Mouse (Mus musculus) ES-Bruce4 (cell line): ENCODE data around the gene Atp5e. TPM values are rescaled to one million over a fixed set of nuclear protein-coding genes. Genes with fewer than 3 reads are reported as not detected.

Source experiments
- H3K27ac ChIP-seq: 2 replicates; pipeline ENCODE4 v1.5.1; 2012; ENCODE audit warnings: low read length, inconsistent platforms; ENCODE audit not compliant: insufficient read depth
- H3K27me3 ChIP-seq: 2 replicates; pipeline ENCODE4 v1.6.1; 2012; ENCODE audit warnings: mild to moderate bottlenecking, low read length, inconsistent platforms; ENCODE audit not compliant: control insufficient read depth, poor library complexity, insufficient read depth, severe bottlenecking
- H3K36me3 ChIP-seq: 2 replicates; pipeline ENCODE4 v1.6.1; 2012; ENCODE audit warnings: inconsistent platforms, mild to moderate bottlenecking, low read length, moderate library complexity; ENCODE audit not compliant: control insufficient read depth, poor library complexity, insufficient read depth, severe bottlenecking
- H3K4me1 ChIP-seq: one replicate; pipeline ENCODE4 v1.8.1; 2011; ENCODE audit warnings: low read length; ENCODE audit not compliant: control insufficient read depth, insufficient read depth
- H3K4me3 ChIP-seq: 2 replicates; pipeline ENCODE4 v1.5.1; 2011; ENCODE audit warnings: low read depth, mild to moderate bottlenecking, low read length
- H3K9ac ChIP-seq: 2 replicates; pipeline ENCODE4 v1.6.1; 2012; ENCODE audit warnings: low read depth, mild to moderate bottlenecking, inconsistent platforms; ENCODE audit not compliant: poor library complexity, severe bottlenecking
- H3K9me3 ChIP-seq: replicated peaks from 2 replicates; pipeline ENCODE4 v1.6.1; 2012; ENCODE audit warnings: mild to moderate bottlenecking, low read length, inconsistent platforms; ENCODE audit not compliant: control insufficient read depth, poor library complexity, insufficient read depth, severe bottlenecking
- CTCF ChIP-seq: IDR thresholded peaks from one replicate; pipeline ENCODE4 v1.8.1; 2011; ENCODE audit warnings: low read depth, low read length
- EP300 ChIP-seq: IDR thresholded peaks from 2 replicates; pipeline ENCODE4 v1.6.1; 2011; ENCODE audit warnings: low read depth, low read length; ENCODE audit not compliant: insufficient read depth
- POLR2A ChIP-seq: IDR thresholded peaks from one replicate; pipeline ENCODE4 v1.8.1; 2011; ENCODE audit warnings: low read length; ENCODE audit not compliant: insufficient read depth
- polyA plus RNA-seq: library from polyadenylated mRNA; stranded (reverse); fragments of >200 nt; gene quantifications from 2 replicates; pipeline ENCODE4 v1.2.4, GENCODE M21; 2011; ENCODE audit warnings: low read depth; ENCODE audit not compliant: missing spikeins, insufficient read depth, insufficient read length

Atp5e gene
- polyA plus RNA-seq, 1 experiment: 311 TPM

- H3K4me1 ChIP-seq: no peaks in the 10 kb centered on the region
- H3K4me3 ChIP-seq: no peak overlapping the region
- H3K27me3 ChIP-seq: no peaks in the 10 kb centered on the region
- no peaks in the 10 kb centered on the region for H3K9me3 ChIP-seq
- no peaks in the 10 kb centered on the region for H3K36me3 ChIP-seq
- H3K27ac ChIP-seq: no peak overlapping the region
- TF ChIP-seq POLR2A (no peak), CTCF (no peak), EP300 (no peak)
- no peak overlapping the region for H3K9ac ChIP-seq
Observed at GRCm38 (mm10) chr2:174453681-174454080, 10.2 kb downstream of the Atp5e start.

- Histone ChIP-seq H3K27ac (no peak within 1 kb of the TSS), H3K4me1 (no peaks in the 10 kb centered on the region), H3K4me3 (no peak within 1 kb of the TSS), H3K36me3 (no peaks in the 10 kb centered on the region), H3K9me3 (no peaks in the 10 kb centered on the region), H3K9ac (no peak within 1 kb of the TSS), H3K27me3 (no peaks in the 10 kb centered on the region)
- TF ChIP-seq EP300 (no peak), CTCF (no peak), POLR2A (no peak)
Observed at GRCm38 (mm10) chr2:174450353-174450752, 13.6 kb downstream of the Atp5e start, which contains the start of gene Tubb1. TSS of gene Tubb1 (plus strand) at chr2:174450695.

DNA sequence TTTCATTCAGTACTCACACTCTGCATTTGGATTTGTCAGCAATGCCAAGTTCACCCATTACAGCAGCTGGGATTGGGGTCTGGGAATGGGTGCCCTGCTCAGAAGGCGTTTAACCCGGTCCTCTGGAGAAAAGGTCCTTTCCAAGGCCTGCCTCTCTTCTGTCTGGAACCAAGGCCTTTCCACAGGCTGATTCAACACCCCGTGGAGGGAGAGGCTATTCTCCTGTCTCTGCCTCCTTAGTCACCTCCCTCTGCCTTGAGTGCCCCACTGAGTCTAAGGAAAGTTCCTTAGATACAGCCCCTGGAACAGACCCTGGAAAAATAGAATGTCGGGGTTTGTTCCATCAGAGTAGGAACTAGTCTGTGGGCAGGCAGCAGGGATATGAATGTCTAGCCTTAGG, 15.5 kb downstream of the Atp5e start:
- no peaks in the 10 kb centered on the region for H3K27me3 ChIP-seq
- TF ChIP-seq EP300 (no peak), CTCF (no peak), POLR2A (no peak)
- H3K36me3 ChIP-seq: no peaks in the 10 kb centered on the region
- H3K27ac ChIP-seq: no peak overlapping the region
- no peaks in the 10 kb centered on the region for H3K4me1 ChIP-seq
- no peaks in the 10 kb centered on the region for H3K9me3 ChIP-seq
- no peak overlapping the region for H3K4me3 ChIP-seq
- no peak overlapping the region for H3K9ac ChIP-seq

DNA sequence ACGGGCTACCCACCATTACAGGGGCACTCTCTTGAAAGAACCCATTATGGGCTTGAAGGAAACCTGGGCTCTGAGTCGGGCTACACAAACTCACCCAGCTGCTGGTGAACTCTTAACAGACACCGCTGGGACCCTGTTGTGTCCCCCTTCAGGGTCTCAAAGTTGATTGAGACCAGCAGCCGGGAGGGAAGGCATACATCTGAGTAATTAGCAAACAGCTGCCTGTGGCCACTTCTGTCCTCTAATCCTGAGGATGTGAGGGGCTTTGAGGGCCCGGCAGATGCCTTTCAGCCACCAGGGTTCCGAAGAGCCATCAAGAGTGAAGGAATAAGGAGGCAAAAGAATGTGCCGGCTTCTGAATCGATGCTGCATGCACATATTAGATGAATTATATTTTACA, 17.0 kb downstream of the Atp5e start:
- no peaks in the 10 kb centered on the region for H3K9me3 ChIP-seq
- H3K4me3 ChIP-seq: no peak overlapping the region
- TF ChIP-seq POLR2A (no peak), CTCF (no peak), EP300 (no peak)
- no peak overlapping the region for H3K9ac ChIP-seq
- H3K27ac ChIP-seq: no peak overlapping the region
- H3K27me3 ChIP-seq: no peaks in the 10 kb centered on the region
- H3K36me3 ChIP-seq: no peaks in the 10 kb centered on the region
- no peaks in the 10 kb centered on the region for H3K4me1 ChIP-seq

DNA sequence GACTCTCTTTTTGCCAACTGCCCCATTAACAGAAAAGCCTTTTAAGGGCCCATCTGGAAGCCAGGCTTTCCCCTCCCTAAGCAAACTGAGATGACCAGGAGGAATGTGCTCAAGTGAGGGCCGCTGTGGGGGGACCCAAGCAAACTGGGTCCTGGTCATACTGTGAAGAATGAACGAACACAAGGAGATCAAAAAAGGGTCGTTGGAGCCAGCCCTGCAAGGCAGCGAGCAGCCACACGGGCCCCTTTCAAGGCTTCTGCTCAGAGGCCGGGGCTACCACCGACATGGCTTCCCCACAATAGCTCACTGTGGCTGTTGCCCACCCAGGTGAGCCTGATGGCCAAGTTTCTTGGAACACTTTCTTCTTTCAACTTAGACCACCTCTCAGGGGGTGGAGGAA, 17.4 kb downstream of the Atp5e start:
- Histone ChIP-seq H3K9me3 (no peaks in the 10 kb centered on the region), H3K4me3 (no peak overlapping the region), H3K36me3 (no peaks in the 10 kb centered on the region), H3K27me3 (no peaks in the 10 kb centered on the region), H3K9ac (no peak overlapping the region), H3K27ac (no peak overlapping the region), H3K4me1 (no peaks in the 10 kb centered on the region)
- TF ChIP-seq EP300 (no peak), POLR2A (no peak), CTCF (no peak)

- Histone ChIP-seq H3K27me3 (no peaks in the 10 kb centered on the region), H3K4me3 (no peak overlapping the region)
Observed at GRCm38 (mm10) chr2:174445018-174445417, 18.9 kb downstream of the Atp5e start.

More at GRCm38 (mm10) chr2:174445018-174445417, 18.9 kb downstream of the Atp5e start:
- no peak overlapping the region for H3K27ac ChIP-seq
- no peaks in the 10 kb centered on the region for H3K4me1 ChIP-seq
- H3K9me3 ChIP-seq: no peaks in the 10 kb centered on the region
- H3K36me3 ChIP-seq: no peaks in the 10 kb centered on the region
- TF ChIP-seq POLR2A (no peak), CTCF (no peak), EP300 (no peak)
- H3K9ac ChIP-seq: no peak overlapping the region
